Mouse (Mus musculus) fat pad, adult 2 months (tissue): Measurements from ENCODE around the gene Tecpr2.

ENCODE experiments used
- DNase-seq: peaks from one replicate; pipeline ENCODE4 v3.0.0-alpha.2; 2011; ENCODE audit warnings: low read depth, low spot score; ENCODE audit errors: extremely low read depth

Gene Tecpr2

DNA sequence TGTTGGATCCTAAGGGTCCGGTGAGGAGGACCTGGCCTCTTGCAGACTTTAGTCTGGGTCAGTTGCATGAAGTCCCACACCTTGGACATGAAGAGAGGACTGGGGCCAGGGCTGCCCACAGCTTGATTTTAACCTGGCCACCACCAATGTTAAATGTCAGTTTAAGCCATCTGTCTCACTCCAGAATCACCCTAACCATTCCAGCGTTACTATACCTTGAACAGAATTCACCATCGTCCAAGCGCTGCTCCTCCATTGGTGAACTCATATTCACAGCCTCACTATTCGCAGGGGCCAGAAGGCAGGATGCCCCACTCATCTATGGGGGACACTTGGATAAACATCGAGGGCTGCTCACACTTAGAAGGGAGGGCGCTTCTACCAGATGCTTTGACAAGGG is 111.9 kb downstream of the Tecpr2 start:
- DNase-seq: no peak

DNA sequence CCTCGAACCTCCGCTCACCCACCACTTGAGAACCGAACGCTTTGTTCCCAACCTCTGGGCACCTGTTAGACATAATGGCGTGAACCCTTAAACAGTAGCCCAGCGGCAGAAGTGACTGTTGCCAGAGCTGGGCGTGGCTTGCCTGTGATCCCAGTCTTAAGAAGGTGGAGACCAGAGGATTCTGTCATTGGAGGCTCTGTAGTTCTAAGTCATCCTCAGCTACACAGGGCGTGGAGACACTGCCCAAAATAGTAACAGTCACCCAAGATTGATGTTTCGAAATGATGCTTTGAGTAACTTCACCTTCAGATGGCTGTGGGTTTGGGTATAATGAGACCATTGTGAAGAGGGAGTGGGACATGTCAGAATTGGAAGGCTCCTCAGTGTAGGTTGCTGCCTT is 115.1 kb downstream of the Tecpr2 start:
- no peak for DNase-seq

DNA sequence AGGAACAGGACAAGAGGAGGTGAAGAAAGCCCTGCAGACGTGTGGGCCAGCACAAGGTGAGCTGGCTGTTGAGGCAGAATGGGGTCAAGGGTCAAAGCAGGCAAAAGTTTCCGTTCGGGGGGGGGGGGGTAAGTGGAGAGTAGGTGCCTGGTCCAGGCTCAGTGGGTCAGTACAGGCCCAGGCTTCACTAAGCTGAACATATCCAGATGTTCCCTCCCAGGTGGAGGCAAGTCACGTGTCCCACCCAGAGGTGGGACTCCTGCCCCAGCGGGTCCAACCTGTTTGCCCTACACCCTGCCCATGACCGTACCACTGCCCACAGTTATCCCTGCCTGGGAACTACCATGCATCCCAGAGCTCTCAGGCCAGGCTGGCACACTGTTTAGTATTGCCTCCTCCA is 116.7 kb downstream of the Tecpr2 start:
- no peak for DNase-seq

DNA sequence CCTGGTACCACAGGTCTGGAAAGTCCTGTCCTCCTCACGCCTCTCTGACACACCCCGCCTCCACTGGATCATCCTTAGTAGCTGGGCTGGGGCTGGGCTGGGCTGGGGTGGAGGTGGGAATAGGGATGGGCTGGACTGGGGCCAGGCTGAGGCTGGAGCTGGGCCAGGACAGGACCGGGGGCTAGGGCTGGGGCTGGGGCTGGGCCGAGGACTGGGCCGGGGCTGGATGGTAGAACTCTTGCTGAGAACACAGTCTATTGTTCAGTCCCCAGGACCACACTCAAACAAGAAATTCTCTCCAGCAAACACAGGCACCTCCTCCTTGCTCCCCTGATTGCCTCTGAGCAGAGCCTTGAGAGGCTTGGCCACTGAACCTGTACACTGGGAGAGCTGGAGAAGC is 117.3 kb downstream of the Tecpr2 start:
- DNase-seq: no peak

DNA sequence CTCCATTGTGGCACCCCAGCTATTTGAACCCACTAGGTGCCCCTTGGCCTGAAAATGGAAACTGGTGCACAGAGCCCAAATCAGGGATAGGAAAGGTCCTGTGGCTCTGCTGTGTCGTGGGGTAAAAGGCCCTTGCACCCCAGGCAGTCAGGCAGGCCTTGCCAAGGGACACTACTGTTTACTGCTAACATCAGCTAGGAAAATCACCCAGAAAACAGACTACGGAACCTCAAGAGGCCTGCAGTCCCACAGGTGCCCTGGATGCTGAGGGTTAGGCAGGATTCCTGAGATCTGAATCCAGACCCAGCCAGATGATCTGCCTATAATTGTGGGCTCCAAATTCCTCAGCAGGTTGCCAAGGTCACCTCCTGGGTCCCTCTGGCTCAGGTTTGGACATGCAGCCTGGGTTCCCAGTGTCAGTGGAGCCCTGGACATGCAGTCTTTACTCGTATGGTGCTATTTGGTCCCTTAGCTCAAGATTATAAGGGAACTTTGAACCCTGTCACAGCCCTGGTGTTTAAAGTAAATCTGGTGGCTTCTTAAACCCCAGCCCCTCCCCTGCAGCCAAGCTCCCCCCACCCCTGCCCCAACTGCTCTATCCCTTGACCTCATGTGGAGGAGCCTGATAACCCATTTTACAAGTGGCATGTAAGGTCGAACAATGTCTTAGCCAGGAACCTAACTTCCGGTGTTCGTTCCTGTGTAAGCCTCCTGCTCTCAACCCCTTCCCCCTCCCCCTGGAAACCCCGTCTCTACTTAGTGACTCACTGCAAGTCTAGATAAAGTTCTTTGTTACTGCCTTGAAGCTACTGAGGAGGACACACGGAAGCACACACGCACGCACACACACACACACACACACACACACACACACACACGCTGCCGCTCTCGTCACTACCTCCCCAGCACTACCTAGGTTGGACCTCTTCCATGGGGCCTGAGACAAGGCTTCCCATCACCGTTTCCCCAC is 118.4 kb downstream of the Tecpr2 start:
- no peak for DNase-seq

DNA sequence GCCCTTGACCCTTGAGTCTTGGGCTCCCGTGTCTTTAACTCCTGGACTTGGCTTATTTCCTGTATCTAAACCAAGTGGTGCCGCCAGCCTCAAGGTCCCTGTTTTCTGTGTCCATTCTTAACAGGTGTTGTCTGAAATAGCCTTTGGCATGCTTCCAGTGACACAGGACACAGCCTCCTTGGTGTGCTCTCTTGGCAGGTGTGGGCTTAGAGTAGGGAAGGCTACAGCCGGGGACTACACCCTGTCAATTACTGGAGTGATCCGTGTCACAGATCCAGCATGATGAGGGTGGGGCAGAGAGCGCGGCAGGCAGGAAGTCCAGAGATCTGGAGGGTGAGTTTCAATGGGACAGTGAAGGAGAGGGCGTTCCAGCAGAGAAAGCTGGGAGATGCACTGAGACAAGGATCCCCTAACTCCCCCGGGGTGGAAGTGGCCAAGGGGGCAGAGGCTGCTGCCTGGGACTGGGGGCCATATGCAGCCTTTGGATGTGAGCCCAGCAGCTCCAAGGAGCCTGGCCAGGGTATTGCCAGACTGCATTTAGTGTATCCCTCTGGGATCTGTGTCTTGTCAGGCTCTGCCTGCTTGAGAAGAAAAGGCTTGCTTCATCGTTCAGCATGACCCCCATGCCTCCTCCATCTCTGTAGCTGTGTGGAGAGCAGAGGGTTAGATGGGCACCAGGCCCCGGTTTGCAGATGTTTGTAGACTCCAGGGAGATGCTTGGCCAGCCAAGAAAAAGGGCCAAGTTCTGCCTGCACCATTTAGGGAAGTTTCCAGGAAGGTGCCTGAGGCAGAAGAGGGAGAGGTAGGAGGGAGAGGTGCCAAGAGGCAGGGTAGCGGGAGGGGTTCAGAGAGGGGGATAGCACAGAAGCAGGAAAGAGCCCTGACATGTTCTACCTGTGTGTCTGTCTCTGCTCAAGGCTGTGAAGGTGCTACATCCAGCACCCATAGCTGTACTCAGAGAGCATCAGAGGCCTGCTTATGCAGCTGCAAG is 119.7 kb downstream of the Tecpr2 start:
- DNase-seq: no peak

DNA sequence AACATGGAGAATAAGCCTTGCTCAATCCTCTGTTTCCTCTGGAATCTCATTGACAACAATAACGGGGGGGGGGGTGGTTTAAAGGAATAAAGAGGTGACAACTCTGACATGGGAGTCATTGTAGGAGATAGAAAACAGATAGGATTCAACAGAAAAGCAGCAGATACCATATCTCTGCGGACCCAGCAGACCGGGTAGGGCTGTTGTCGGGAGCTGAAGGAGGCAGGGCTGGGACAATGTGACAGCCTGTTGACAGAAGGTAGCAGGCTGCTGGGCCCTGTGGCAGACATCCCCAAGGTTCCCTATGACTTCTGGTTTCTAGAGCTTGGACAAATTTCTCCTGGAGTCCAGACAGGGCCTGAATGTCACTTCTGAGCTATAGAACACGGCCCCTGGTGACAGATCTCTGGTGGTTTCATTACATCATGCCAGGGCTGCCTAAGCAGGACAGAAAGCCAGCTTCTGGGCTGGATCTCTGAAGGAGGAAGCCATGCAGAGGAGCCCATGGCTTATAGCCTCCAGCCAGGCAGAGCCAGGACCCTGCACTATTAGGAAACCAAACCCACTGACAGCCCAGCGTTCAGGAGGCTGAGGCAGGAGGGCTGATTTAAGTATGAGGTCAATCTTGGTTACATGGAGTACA is 120.7 kb downstream of the Tecpr2 start:
- DNase-seq: no peak

DNA sequence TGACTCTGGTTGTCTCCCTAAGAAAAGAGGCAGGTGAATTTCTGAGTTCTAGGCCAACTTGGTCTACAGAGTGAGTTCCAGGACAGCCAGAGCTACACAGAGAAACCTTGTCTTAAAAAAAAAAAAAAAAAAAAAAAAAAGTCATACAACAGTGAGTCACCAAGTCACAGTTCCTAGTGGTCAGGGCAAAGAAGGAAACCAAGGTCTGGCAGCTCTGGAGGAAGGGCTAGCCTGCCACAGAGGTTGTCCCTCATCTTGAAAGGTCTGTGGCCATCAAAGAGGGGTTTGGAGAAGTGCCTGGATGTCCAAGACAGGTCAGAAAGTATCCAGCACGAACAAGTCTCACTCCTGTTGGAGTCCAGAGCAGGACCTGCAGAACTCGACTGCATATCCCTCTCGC is 127.7 kb downstream of the Tecpr2 start:
- no peak for DNase-seq

DNA sequence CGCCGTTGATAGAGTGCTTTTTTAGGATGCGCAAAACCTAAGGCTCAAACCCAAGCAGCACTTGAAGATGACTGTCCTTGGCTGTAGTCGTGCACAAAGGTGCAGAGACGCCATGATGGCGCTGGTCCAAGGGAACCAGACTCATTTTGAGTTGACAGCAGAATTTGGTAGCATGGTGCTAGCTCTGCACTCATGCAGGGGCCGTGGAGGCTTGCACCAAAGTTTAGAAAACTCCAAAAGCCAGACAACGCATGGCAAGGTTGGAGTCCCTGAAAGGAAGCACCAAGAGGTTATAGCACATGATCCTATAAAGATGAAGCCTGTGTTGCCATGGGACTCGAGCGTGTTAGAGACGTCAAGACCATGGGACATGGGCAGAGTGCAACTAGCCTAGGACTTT is 129.0 kb downstream of the Tecpr2 start:
- no peak for DNase-seq

DNA sequence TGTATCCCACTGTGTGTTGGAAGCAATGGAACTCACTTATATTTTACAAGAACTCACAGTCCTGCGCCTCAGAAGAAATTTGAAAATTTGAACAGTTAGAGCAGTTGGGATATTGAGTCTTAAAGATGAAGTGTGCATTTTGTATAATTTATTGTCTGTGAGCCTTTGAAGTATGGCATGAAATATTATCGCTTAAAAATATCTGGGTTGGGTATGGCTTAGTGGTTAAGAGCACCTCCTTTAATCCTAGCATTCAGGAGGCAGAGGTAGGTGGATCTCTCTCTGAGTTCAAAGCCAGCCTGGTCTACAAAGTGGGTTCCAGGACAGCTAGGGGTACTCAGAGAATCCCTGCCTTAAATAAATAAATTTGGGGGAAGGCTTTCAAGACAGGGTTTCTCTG is 130.0 kb downstream of the Tecpr2 start:
- DNase-seq: no peak

DNA sequence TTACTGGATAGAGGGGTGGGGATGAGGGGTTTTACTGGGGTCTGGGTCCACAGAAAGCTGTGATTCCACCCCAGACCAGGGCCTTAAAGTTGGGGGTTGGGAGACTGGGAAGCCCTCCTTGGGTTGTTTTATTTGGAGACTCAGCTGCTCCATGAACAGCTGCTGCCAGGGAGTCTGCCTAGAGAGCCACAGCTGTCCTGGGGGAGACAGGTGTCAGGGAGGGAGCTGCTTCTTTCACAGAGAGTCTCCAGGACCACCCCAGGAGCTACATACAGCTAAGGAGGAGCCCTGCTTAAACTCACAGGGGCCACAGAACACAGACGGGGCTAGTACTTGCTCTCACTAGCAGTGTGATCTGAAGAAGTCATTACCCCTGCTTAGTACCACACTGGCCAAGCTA is 132.1 kb downstream of the Tecpr2 start:
- DNase-seq: no peak

DNA sequence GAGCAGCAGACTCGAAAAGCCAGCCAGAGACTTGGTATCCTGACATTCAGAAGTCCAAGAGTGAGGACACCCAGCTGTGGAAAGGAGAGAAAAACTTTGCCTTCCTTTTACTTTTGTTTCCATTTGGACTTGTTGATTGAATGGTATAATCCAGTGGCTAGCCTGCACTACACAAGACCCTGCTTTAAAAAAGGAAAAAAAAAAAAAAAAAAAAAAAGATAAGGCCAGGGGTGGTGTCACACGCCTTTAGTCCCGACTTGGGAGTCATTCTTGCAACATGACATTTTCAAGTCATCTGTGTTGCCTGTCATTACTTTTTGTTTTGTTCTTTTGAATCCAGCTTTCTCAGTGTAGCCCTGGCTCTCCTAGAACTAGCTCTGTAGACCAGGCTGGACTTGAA is 132.5 kb downstream of the Tecpr2 start:
- DNase-seq: no peak
